Mouse (Mus musculus): ENCODE results near the gene Slc4a4. TPM values are rescaled to one million over a fixed set of nuclear protein-coding genes. Genes with fewer than 3 reads are reported as not detected.

Slc4a4 gene
- polyA plus RNA-seq, 1 experiment from 2014 or later: 2.6 TPM

DNA sequence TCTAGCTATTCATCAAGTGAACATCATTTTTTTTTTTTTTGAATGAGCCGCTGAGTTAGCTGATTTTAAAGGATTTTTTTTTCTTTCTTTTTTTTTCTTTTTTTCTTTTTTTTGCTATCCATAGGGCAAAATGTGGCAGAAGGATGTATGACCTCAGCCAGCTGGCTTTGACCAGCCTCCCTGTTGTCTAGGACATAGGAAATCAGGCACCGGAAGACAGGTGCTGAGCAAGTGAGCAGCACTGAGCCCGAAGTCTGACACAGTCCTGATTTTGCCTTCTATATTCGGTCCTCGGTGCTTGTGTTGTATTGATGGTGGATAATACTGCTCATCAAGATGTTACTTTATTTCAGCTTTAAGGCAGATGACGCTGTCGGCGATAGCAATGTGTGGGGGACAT lies 109.6 kb downstream of the Slc4a4 start:
- H3K9me3 ChIP-seq (replicated peaks; ENCODE audit: control insufficient read depth, low read length): no peaks in the 10 kb centered on the region
- H3K27ac ChIP-seq (ENCODE audit: low read length): no peak overlapping the region
- H3K36me3 ChIP-seq (ENCODE audit: control insufficient read depth, insufficient read depth, low read length): no peaks in the 10 kb centered on the region
- H3K4me1 ChIP-seq (ENCODE audit: control insufficient read depth, insufficient read depth, low read length): no peaks in the 10 kb centered on the region
- H3K27me3 ChIP-seq (ENCODE audit: control insufficient read depth, insufficient read depth, low read length): no peaks in the 10 kb centered on the region
- H3K9ac ChIP-seq (ENCODE audit: low read length): no peak overlapping the region
- no peak overlapping the region for H3K4me2 ChIP-seq (ENCODE audit: low read depth, low read length)
- no peak overlapping the region for H3K4me3 ChIP-seq (replicated peaks; ENCODE audit: low read length)
- WGBS: 94% methylated on average over 8 of the region's 8 CpGs
- no peak for ATAC-seq (ENCODE audit: insufficient read depth, low FRiP score)

GRCm38 (mm10) chr5:88997277-88997676 lies 110.7 kb downstream of the Slc4a4 start:
- Histone ChIP-seq H3K27me3 (ENCODE audit: control insufficient read depth, insufficient read depth, low read length) (no peaks in the 10 kb centered on the region), H3K4me1 (ENCODE audit: control insufficient read depth, insufficient read depth, low read length) (no peaks in the 10 kb centered on the region), H3K27ac (ENCODE audit: low read length) (no peak overlapping the region), H3K4me3 (replicated peaks; ENCODE audit: low read length) (no peak overlapping the region), H3K9ac (ENCODE audit: low read length) (no peak overlapping the region), H3K4me2 (ENCODE audit: low read depth, low read length) (no peak overlapping the region), H3K36me3 (ENCODE audit: control insufficient read depth, insufficient read depth, low read length) (no peaks in the 10 kb centered on the region), H3K9me3 (replicated peaks; ENCODE audit: control insufficient read depth, low read length) (no peaks in the 10 kb centered on the region)
- 77% methylated on average over 6 of the region's 6 CpGs for WGBS
- ATAC-seq (ENCODE audit: insufficient read depth, low FRiP score): no peak

DNA sequence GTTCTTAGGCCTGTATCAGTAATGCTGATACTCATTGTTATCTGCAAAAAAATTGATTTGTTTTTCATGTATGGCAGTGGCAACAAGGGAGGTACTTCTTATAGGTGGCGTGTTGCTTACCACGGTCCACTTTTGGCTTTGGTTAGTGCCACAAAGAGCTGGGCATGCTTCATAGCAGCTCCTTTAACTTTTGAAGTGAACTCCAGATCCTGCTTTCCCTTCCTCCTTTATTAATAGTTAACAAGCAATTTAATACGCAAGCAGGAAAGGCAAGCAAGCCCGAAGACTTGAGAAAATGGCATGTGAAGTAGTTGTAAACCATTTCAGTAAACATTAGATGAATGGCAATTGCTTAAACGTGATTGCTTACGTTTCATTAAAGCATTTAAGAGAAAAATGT lies 113.2 kb downstream of the Slc4a4 start:
- no peaks in the 10 kb centered on the region for H3K4me1 ChIP-seq (ENCODE audit: control insufficient read depth, insufficient read depth, low read length)
- no peaks in the 10 kb centered on the region for H3K9me3 ChIP-seq (replicated peaks; ENCODE audit: control insufficient read depth, low read length)
- 89% methylated on average over 6 of the region's 6 CpGs for WGBS

GRCm38 (mm10) chr5:89000598-89000997 lies 114.0 kb downstream of the Slc4a4 start:
- Histone ChIP-seq H3K9me3 (replicated peaks; ENCODE audit: control insufficient read depth, low read length) (no peaks in the 10 kb centered on the region), H3K4me1 (ENCODE audit: control insufficient read depth, insufficient read depth, low read length) (no peaks in the 10 kb centered on the region), H3K4me2 (ENCODE audit: low read depth, low read length) (no peak overlapping the region), H3K27ac (ENCODE audit: low read length) (no peak overlapping the region), H3K4me3 (replicated peaks; ENCODE audit: low read length) (no peak overlapping the region), H3K27me3 (ENCODE audit: control insufficient read depth, insufficient read depth, low read length) (no peaks in the 10 kb centered on the region), H3K36me3 (ENCODE audit: control insufficient read depth, insufficient read depth, low read length) (no peaks in the 10 kb centered on the region), H3K9ac (ENCODE audit: low read length) (no peak overlapping the region)
- WGBS: 97% methylated on average over 7 of the region's 7 CpGs
- ATAC-seq (ENCODE audit: insufficient read depth, low FRiP score): no peak

More for the DNA sequence above, 113.2 kb downstream of the Slc4a4 start:
- Histone ChIP-seq H3K9ac (ENCODE audit: low read length) (no peak overlapping the region), H3K27me3 (ENCODE audit: control insufficient read depth, insufficient read depth, low read length) (no peaks in the 10 kb centered on the region), H3K4me3 (replicated peaks; ENCODE audit: low read length) (no peak overlapping the region), H3K36me3 (ENCODE audit: control insufficient read depth, insufficient read depth, low read length) (no peaks in the 10 kb centered on the region), H3K27ac (ENCODE audit: low read length) (no peak overlapping the region), H3K4me2 (ENCODE audit: low read depth, low read length) (no peak overlapping the region)
- ATAC-seq (ENCODE audit: insufficient read depth, low FRiP score): no peak

- 34% methylated on average over 5 of the region's 5 CpGs for whole genome bisulfite sequencing
- H3K9me3 ChIP-seq (replicated peaks; ENCODE audit: control insufficient read depth, low read length): no peaks in the 10 kb centered on the region
- H3K4me3 ChIP-seq (replicated peaks; ENCODE audit: low read length): no peak overlapping the region
- H3K27ac ChIP-seq (ENCODE audit: low read length): no peak overlapping the region
- no peaks in the 10 kb centered on the region for H3K36me3 ChIP-seq (ENCODE audit: control insufficient read depth, insufficient read depth, low read length)
- no peak overlapping the region for H3K4me2 ChIP-seq (ENCODE audit: low read depth, low read length)
- no peaks in the 10 kb centered on the region for H3K4me1 ChIP-seq (ENCODE audit: control insufficient read depth, insufficient read depth, low read length)
- ATAC-seq (ENCODE audit: insufficient read depth, low FRiP score): no peak
- no peaks in the 10 kb centered on the region for H3K27me3 ChIP-seq (ENCODE audit: control insufficient read depth, insufficient read depth, low read length)
- no peak overlapping the region for H3K9ac ChIP-seq (ENCODE audit: low read length)
Measured at GRCm38 (mm10) chr5:89010116-89010515, 123.5 kb downstream of the Slc4a4 start.

GRCm38 (mm10) chr5:89012456-89012855 lies 125.8 kb downstream of the Slc4a4 start:
- Histone ChIP-seq H3K9me3 (replicated peaks; ENCODE audit: control insufficient read depth, low read length) (no peaks in the 10 kb centered on the region), H3K9ac (ENCODE audit: low read length) (no peak overlapping the region), H3K27ac (ENCODE audit: low read length) (no peak overlapping the region), H3K4me1 (ENCODE audit: control insufficient read depth, insufficient read depth, low read length) (no peaks in the 10 kb centered on the region), H3K4me3 (replicated peaks; ENCODE audit: low read length) (no peak overlapping the region), H3K27me3 (ENCODE audit: control insufficient read depth, insufficient read depth, low read length) (no peaks in the 10 kb centered on the region), H3K36me3 (ENCODE audit: control insufficient read depth, insufficient read depth, low read length) (no peaks in the 10 kb centered on the region), H3K4me2 (ENCODE audit: low read depth, low read length) (no peak overlapping the region)
- 81% methylated on average over 3 of the region's 3 CpGs for WGBS
- ATAC-seq (ENCODE audit: insufficient read depth, low FRiP score): no peak

DNA sequence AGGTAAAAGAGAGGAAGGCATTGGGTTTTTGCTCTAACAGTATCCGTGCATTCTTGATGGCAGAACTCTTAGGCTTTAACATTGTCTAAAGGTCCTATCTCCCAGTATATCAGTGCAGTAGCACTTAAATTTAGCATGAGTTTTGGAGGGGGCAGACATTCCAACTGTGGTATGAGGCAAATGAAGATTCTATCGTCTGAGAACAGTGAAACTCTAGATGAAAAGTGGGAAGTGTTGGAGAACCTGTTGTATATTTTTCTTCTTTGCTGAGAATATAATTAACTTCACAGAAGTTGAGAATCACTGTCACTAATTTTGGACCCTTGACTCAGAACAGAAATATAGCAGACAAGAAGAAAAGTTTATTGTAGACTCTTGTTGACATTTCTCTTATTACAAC lies 128.2 kb downstream of the Slc4a4 start:
- no peaks in the 10 kb centered on the region for H3K36me3 ChIP-seq (ENCODE audit: control insufficient read depth, insufficient read depth, low read length)
- H3K9ac ChIP-seq (ENCODE audit: low read length): no peak overlapping the region
- H3K27me3 ChIP-seq (ENCODE audit: control insufficient read depth, insufficient read depth, low read length): no peaks in the 10 kb centered on the region
- no peak for ATAC-seq (ENCODE audit: insufficient read depth, low FRiP score)
- no peaks in the 10 kb centered on the region for H3K4me1 ChIP-seq (ENCODE audit: control insufficient read depth, insufficient read depth, low read length)
- no peaks in the 10 kb centered on the region for H3K9me3 ChIP-seq (replicated peaks; ENCODE audit: control insufficient read depth, low read length)
- 80% methylated on average over 2 of the region's 2 CpGs for WGBS
- H3K4me2 ChIP-seq (ENCODE audit: low read depth, low read length): no peak overlapping the region
- H3K4me3 ChIP-seq (replicated peaks; ENCODE audit: low read length): no peak overlapping the region
- H3K27ac ChIP-seq (ENCODE audit: low read length): no peak overlapping the region

DNA sequence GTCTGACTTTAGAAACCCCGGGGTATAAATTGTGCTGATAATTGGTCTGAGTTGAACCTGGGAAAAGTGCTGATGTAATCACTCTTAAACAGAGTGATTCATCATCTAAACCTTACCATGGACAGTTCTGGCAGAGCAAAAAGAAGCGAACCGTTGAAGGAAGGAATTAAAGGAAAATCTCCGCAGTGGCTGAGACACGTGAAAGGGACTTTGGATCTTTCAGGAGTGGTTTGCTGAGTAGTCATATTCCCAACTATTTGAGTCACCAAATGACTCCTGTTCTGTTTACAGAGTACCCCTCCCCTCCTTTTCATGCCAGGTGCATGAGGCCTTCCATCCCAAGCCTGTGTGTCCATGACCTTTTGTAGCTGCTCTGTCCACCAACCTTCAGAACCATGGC lies 129.3 kb downstream of the Slc4a4 start:
- WGBS: 47% methylated on average over 5 of the region's 5 CpGs
- ATAC-seq (ENCODE audit: insufficient read depth, low FRiP score): no peak

DNA sequence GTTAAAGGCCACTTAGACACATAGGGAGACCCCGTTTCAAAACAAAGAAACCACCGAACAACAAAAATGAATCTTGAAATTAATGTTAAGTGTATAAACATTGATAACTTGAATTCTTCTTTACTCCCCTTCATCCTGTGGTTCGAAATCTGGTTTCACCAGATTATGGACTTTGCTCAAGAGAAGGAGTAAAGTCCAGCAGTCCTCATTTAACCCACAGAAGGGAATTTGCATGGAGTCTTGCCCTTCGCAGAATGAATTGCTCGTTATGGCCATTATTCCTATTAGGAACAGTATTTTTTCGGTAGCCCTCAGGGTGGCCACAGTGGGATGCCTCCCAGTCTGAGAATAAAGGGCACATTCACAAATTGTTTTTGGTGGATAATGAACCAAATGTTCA lies 131.9 kb downstream of the Slc4a4 start:
- no peaks in the 10 kb centered on the region for H3K36me3 ChIP-seq (ENCODE audit: control insufficient read depth, insufficient read depth, low read length)
- H3K4me2 ChIP-seq (ENCODE audit: low read depth, low read length): no peak overlapping the region
- H3K4me1 ChIP-seq (ENCODE audit: control insufficient read depth, insufficient read depth, low read length): no peaks in the 10 kb centered on the region
- WGBS: 84% methylated on average over 6 of the region's 6 CpGs
- no peaks in the 10 kb centered on the region for H3K27me3 ChIP-seq (ENCODE audit: control insufficient read depth, insufficient read depth, low read length)
- H3K4me3 ChIP-seq (replicated peaks; ENCODE audit: low read length): no peak overlapping the region
- ATAC-seq (ENCODE audit: insufficient read depth, low FRiP score): no peak
- H3K27ac ChIP-seq (ENCODE audit: low read length): no peak overlapping the region
- H3K9me3 ChIP-seq (replicated peaks; ENCODE audit: control insufficient read depth, low read length): no peaks in the 10 kb centered on the region
- no peak overlapping the region for H3K9ac ChIP-seq (ENCODE audit: low read length)

More for the DNA sequence above, 129.3 kb downstream of the Slc4a4 start:
- Histone ChIP-seq H3K36me3 (ENCODE audit: control insufficient read depth, insufficient read depth, low read length) (no peaks in the 10 kb centered on the region), H3K27me3 (ENCODE audit: control insufficient read depth, insufficient read depth, low read length) (no peaks in the 10 kb centered on the region), H3K27ac (ENCODE audit: low read length) (no peak overlapping the region), H3K9ac (ENCODE audit: low read length) (no peak overlapping the region), H3K4me2 (ENCODE audit: low read depth, low read length) (no peak overlapping the region), H3K4me3 (replicated peaks; ENCODE audit: low read length) (no peak overlapping the region), H3K9me3 (replicated peaks; ENCODE audit: control insufficient read depth, low read length) (no peaks in the 10 kb centered on the region), H3K4me1 (ENCODE audit: control insufficient read depth, insufficient read depth, low read length) (no peaks in the 10 kb centered on the region)

DNA sequence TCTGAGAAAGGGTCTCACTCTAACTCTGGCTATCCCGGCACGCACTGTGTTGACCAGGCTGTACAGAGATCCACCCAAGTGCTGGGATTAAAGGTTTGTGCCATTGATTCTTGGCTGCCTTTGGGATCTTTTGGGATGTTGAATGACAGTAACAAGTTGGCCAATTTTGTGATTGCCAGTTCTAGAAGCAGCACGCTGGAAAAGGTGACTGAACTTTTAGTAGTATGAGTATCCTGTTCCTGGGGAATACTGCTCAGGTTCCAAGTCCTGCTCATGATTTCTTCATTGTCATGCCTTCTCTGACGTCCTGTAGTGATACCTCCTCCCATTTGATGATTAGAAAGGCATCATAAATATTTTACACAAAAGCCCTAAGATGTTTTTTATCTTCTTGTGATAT lies 137.8 kb downstream of the Slc4a4 start:
- 84% methylated on average over 4 of the region's 4 CpGs for WGBS
- Histone ChIP-seq H3K4me2 (ENCODE audit: low read depth, low read length) (no peak overlapping the region), H3K9me3 (replicated peaks; ENCODE audit: control insufficient read depth, low read length) (no peaks in the 10 kb centered on the region), H3K4me1 (ENCODE audit: control insufficient read depth, insufficient read depth, low read length) (no peaks in the 10 kb centered on the region), H3K27me3 (ENCODE audit: control insufficient read depth, insufficient read depth, low read length) (no peaks in the 10 kb centered on the region), H3K27ac (ENCODE audit: low read length) (no peak overlapping the region), H3K4me3 (replicated peaks; ENCODE audit: low read length) (no peak overlapping the region), H3K9ac (ENCODE audit: low read length) (no peak overlapping the region), H3K36me3 (ENCODE audit: control insufficient read depth, insufficient read depth, low read length) (no peaks in the 10 kb centered on the region)
- no peak for ATAC-seq (ENCODE audit: insufficient read depth, low FRiP score)

Data from stomach, embryonic 16.5 days (tissue).